Mouse (Mus musculus) olfactory bulb, adult 2 months (tissue): Measurements from ENCODE around the gene Mtmr4. TPM values are rescaled to one million over a fixed set of nuclear protein-coding genes. Genes with fewer than 3 reads are reported as not detected.

Source experiments
- H3K27ac ChIP-seq: fragments of 200-500 bp; 2 replicates; pipeline ENCODE4 v1.5.1; 2012; ENCODE audit warnings: low read depth, low read length; ENCODE audit not compliant: insufficient read depth
- H3K4me1 ChIP-seq: fragments of 200-500 bp; 2 replicates; pipeline ENCODE4 v1.6.1; 2012; ENCODE audit warnings: low read length; ENCODE audit not compliant: control insufficient read depth, insufficient read depth
- H3K4me3 ChIP-seq: fragments of 200-500 bp; 2 replicates; pipeline ENCODE4 v1.5.1; 2012; ENCODE audit warnings: mild to moderate bottlenecking, low read depth, low read length, moderate library complexity; ENCODE audit not compliant: insufficient read depth
- CTCF ChIP-seq: fragments of 200-500 bp; IDR thresholded peaks from 2 replicates; pipeline ENCODE4 v1.5.1; 2012; ENCODE audit warnings: low read depth, mild to moderate bottlenecking, low read length, moderate library complexity; ENCODE audit not compliant: insufficient read depth
- POLR2A ChIP-seq: fragments of 200-500 bp; IDR thresholded peaks from 2 replicates; pipeline ENCODE4 v1.6.1; 2012; ENCODE audit warnings: mild to moderate bottlenecking, low read depth, low read length, moderate library complexity; ENCODE audit not compliant: insufficient read depth
- WGBS: fragments of 180-500 bp; shearing (Covaris S2); methylation state at CpG from one replicate; pipeline ENCODE4 v1.1.7; 2018; 5-methylcytosine and 5-hydroxymethylcytosine counted together
- polyA plus RNA-seq: library from polyadenylated mRNA; stranded (reverse); fragments of >200 nt; gene quantifications from 2 replicates; pipeline ENCODE4 v1.2.4, GENCODE M21; 2012; ENCODE audit warnings: low replicate concordance; ENCODE audit not compliant: missing spikeins, insufficient read depth, insufficient read length

The Mtmr4 gene
- polyA plus RNA-seq, 1 experiment, result not detected

GRCm38 (mm10) chr11:87579713-87580112, 12.2 kb upstream of the Mtmr4 start:
- 50% methylated on average over 1 of the region's 1 CpGs for WGBS
- TF ChIP-seq CTCF, result no peak
- TF ChIP-seq POLR2A, result no peak
- Histone ChIP-seq H3K27ac (peak overlapping the region; percentile 16), H3K4me1 (peaks cover 47% of the 10 kb centered on the region), H3K4me3 (peak overlapping the region; percentile 22; the same call in 1 of the 2 replicates)

GRCm38 (mm10) chr11:87580543-87581085, 11.3 kb upstream of the Mtmr4 start:
- H3K27ac ChIP-seq, result 0 out of 2 replicates have a peak overlapping the region, but pooled peaks have one; percentile 8
- TF ChIP-seq POLR2A, result no peak
- no peak for TF ChIP-seq CTCF

DNA sequence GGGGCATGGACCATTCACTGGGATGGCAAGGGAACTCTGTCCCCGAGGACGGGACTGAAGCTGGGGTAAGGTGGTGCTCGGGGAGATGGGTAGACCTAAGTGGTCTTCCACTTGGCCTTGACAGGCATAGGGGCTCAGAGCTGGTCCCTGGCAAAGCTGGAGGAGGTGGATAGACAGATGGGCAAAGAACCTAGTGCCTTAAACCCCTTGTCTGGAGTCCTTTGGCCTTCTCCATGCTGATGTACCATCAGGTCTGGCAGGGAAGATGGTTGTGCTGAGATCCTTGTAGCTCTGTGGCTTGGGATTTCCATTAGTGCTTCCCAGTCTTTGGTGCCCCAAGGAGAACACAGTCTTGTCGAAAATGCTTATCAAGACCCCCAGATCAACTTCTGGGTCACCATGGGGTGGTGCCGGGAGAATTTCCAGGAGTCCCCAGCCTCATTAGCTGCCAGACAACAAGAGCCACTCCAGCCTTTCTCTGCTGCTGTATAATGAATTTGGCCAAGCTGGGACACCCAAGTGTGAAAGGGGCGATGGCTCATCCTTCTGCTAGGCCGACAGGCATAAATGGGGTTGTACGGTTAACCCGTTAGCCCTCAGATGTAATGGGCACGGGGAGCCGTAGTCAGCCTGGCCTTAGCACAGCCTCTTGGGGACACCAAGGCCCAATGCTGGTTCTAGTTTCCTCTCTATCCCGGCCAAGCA, 10.6 kb upstream of the Mtmr4 start:
- peak overlapping the region; percentile 8; the same call in 1 of the 2 replicates for H3K4me3 ChIP-seq
- peak overlapping the region; percentile 8; the same call in 1 of the 2 replicates for H3K27ac ChIP-seq
- TF ChIP-seq POLR2A, result no peak
- no peak for TF ChIP-seq CTCF
- 81% methylated on average over 12 of the region's 12 CpGs for WGBS
- peaks cover 42% of the 10 kb centered on the region for H3K4me1 ChIP-seq

More at GRCm38 (mm10) chr11:87580543-87581085, 11.3 kb upstream of the Mtmr4 start:
- WGBS, result 51% methylated on average over 10 of the region's 10 CpGs
- Histone ChIP-seq H3K4me1 (peaks cover 43% of the 10 kb centered on the region), H3K4me3 (peak overlapping the region; percentile 8; the same call in 1 of the 2 replicates)

DNA sequence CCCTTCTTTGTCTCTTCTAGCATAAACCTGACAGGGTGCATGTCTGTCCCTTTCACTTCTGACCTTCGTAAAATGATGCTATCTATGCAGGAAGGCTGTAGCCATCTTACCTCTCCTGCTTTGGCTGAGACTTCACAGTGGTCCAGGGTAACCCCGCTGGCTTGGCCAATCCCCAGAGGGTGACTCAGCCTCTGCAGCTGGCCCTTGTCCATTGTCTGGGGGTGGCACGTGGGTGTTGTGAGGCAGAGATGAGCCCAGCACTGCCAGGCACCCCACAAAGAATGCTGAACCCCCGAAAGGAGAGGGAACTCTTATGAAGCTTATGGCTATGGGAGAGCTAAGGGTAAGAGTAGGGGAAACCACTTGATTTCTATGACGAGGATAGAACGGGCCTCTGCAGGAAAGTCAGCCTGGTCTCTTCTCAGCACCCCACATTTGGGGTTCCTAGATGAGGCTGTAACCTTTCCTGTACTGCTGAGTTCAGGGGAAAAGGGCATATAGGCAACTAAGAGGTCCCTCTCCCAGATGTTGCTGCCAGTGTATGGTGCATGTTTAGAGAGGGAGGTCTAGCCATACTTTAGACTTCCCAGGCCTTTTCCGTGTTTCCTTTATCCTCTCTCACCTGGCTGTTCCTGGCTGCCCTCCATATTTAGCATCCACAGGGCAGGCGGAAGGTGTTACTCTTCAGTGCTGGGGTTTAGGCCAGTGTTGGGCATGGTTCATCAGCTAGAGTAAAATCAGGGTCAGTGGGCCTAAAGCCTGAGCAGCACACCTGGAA, 9.8 kb upstream of the Mtmr4 start:
- Histone ChIP-seq H3K4me3 (no peak overlapping the region), H3K27ac (peak overlapping the region; percentile 22; the same call in 1 of the 2 replicates), H3K4me1 (peaks cover 35% of the 10 kb centered on the region)
- WGBS, result 60% methylated on average over 8 of the region's 8 CpGs
- TF ChIP-seq CTCF (no peak), POLR2A (no peak)

- 83% methylated on average over 6 of the region's 6 CpGs for WGBS
- no peak overlapping the region for H3K27ac ChIP-seq
- H3K4me3 ChIP-seq, result no peak overlapping the region
These were observed 8.5 kb upstream of the Mtmr4 start for GRCm38 (mm10) chr11:87583291-87584034.

DNA sequence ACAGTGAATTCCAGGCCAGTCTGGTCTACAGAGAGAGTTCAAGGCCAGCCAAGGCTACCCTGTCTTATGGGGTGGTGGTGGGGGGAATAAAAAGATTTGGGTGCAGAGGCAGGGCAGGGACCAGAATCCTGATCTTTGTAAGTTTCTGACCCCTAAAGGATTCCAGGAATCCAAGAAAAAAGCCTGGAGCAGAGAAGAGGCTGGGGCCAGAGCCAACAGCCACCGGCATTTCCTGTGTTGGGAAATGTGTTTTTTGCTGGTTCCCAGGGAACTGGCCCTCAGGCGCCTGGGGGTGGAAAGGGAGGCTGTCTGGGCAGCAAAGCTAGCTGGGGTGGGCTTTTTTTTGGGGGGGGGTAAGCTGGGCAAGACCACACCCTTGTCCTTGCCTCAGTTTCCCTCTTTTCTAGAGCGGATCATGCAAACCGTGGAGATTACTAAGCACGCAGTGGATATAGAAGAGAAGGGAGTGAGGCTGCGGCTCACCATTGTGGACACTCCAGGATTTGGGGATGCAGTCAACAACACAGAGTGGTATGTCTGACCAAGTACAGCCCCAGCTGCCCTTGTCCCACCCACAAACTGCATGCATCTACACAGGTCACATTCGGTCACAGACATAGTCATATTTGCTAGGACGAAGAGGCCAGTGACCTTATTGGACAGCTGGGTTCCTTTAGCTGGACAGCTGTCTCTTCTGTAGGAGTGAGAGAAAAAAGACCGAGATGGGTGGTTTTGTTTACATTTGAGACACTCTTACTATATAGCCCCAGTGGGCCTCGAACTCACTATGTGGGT, 7.1 kb upstream of the Mtmr4 start:
- H3K4me3 ChIP-seq, result no peak overlapping the region
- H3K4me1 ChIP-seq, result peaks cover 28% of the 10 kb centered on the region
- 83% methylated on average over 10 of the region's 10 CpGs for whole genome bisulfite sequencing
- TF ChIP-seq CTCF, result no peak
- TF ChIP-seq POLR2A, result no peak
- H3K27ac ChIP-seq, result no peak overlapping the region

More at GRCm38 (mm10) chr11:87583291-87584034, 8.5 kb upstream of the Mtmr4 start:
- H3K4me1 ChIP-seq, result peaks cover 29% of the 10 kb centered on the region
- TF ChIP-seq POLR2A (no peak), CTCF (no peak)

- Histone ChIP-seq H3K4me3 (no peak overlapping the region), H3K4me1 (peaks cover 10% of the 10 kb centered on the region; the same call in 1 of the 2 replicates), H3K27ac (no peak overlapping the region)
- no peak for TF ChIP-seq CTCF
- 89% methylated on average over 5 of the region's 5 CpGs for WGBS
These were observed 4.6 kb upstream of the Mtmr4 start for GRCm38 (mm10) chr11:87587211-87587874.
